Mouse (Mus musculus) MEL (cell line): ENCODE measurements around the gene Ryk. TPM values are rescaled to one million over a fixed set of nuclear protein-coding genes. Genes with fewer than 3 reads are reported as not detected.

Experiments used
- DNase-seq: peaks from one replicate; pipeline ENCODE4 v3.0.0; 2011; ENCODE audit warnings: low read depth, low spot score
- H3K27ac ChIP-seq: 2 replicates; pipeline ENCODE4 v1.5.1; 2012; ENCODE audit warnings: low read depth, mild to moderate bottlenecking, control low read depth, low read length, moderate library complexity; ENCODE audit not compliant: control insufficient read depth
- H3K27me3 ChIP-seq, 2 experiments: fragments of 150-350 bp in 1 of 2; sonication (generic) in 1 of 2; 2 replicates each; pipeline ENCODE4 v1.6.1; 2012; ENCODE audit warnings: low read length in 2 of 2, mild to moderate bottlenecking in 2 of 2, improper control_type of control experiment in 1 of 2, moderate library complexity in 1 of 2; ENCODE audit not compliant: insufficient read depth in 2 of 2, control insufficient read depth in 1 of 2
- H3K36me3 ChIP-seq, 2 experiments: 2 replicates each; pipeline ENCODE4 v1.6.1; 2012 to 2014; ENCODE audit warnings: low read length in 2 of 2, improper control_type of control experiment in 1 of 2, inconsistent platforms in 1 of 2, mild to moderate bottlenecking in 1 of 2; ENCODE audit not compliant: insufficient read depth in 2 of 2, control insufficient read depth in 1 of 2
- H3K4me1 ChIP-seq, 2 experiments: fragments of 150-350 bp in 1 of 2; sonication (generic) in 1 of 2; 2 replicates each; pipeline ENCODE4 v1.6.1; 2012; ENCODE audit warnings: low read length in 2 of 2, improper control_type of control experiment in 1 of 2, mild to moderate bottlenecking in 1 of 2; ENCODE audit not compliant: insufficient read depth in 2 of 2, control insufficient read depth in 1 of 2
- H3K4me3 ChIP-seq, 2 experiments: fragments of 150-350 bp in 1 of 2; sonication (generic) in 1 of 2; 2 replicates each; pipeline ENCODE4 v1.5.1; 2012; ENCODE audit warnings: low read depth in 2 of 2, low read length in 2 of 2, mild to moderate bottlenecking in 2 of 2, moderate library complexity in 2 of 2, control low read depth in 1 of 2, improper control_type of control experiment in 1 of 2; ENCODE audit not compliant: control insufficient read depth in 1 of 2, insufficient read depth in 1 of 2
- H3K79me2 ChIP-seq: 2 replicates; pipeline ENCODE4 v1.6.1; 2012; ENCODE audit warnings: mild to moderate bottlenecking, low read length, moderate library complexity; ENCODE audit not compliant: control insufficient read depth, poor library complexity, insufficient read depth
- H3K9ac ChIP-seq: 2 replicates; pipeline ENCODE4 v1.6.1; 2012; ENCODE audit warnings: low read depth, mild to moderate bottlenecking, control low read depth, low read length, moderate library complexity; ENCODE audit not compliant: control insufficient read depth, poor library complexity, severe bottlenecking
- H3K9me3 ChIP-seq: fragments of 150-350 bp; sonication (generic); replicated peaks from 2 replicates; pipeline ENCODE4 v1.6.1; 2012; ENCODE audit warnings: mild to moderate bottlenecking, low read length, improper control_type of control experiment, moderate library complexity; ENCODE audit not compliant: insufficient read depth
- CHD2 ChIP-seq: IDR thresholded peaks from 2 replicates; pipeline ENCODE4 v1.6.1; 2011; ENCODE audit warnings: low read length, improper control_type of control experiment
- CTCF ChIP-seq, 3 experiments: IDR thresholded peaks in 2 of 3; conservative IDR thresholded peaks in 1 of 3; 2 replicates each; pipeline ENCODE4 v1.5.1; 2011 to 2012; ENCODE audit warnings: low read length in 3 of 3, low read depth in 2 of 3, mild to moderate bottlenecking in 2 of 3, improper control_type of control experiment in 1 of 3, inconsistent platforms in 1 of 3, mixed read lengths in 1 of 3, moderate library complexity in 1 of 3; ENCODE audit not compliant: control insufficient read depth in 1 of 3, insufficient read depth in 1 of 3, poor library complexity in 1 of 3, severe bottlenecking in 1 of 3
- ELF1 ChIP-seq: IDR thresholded peaks from 2 replicates; pipeline ENCODE4 v1.6.1; 2014; ENCODE audit warnings: low read depth, mild to moderate bottlenecking, inconsistent platforms, low read length, improper control_type of control experiment, moderate library complexity
- EP300 ChIP-seq, 2 experiments: IDR thresholded peaks; 2 replicates each; pipeline ENCODE4 v1.6.1; 2011; ENCODE audit warnings: improper control_type of control experiment in 2 of 2, low read length in 2 of 2, low read depth in 1 of 2, mild to moderate bottlenecking in 1 of 2
- ETS1 ChIP-seq: IDR thresholded peaks from 2 replicates; pipeline ENCODE4 v1.6.1; 2012; ENCODE audit warnings: low read depth, mild to moderate bottlenecking, inconsistent platforms, low read length, improper control_type of control experiment, moderate library complexity
- JUND ChIP-seq: IDR thresholded peaks from 2 replicates; pipeline ENCODE4 v1.6.1; 2011; ENCODE audit warnings: low read depth, mild to moderate bottlenecking, improper control_type of control experiment, low read length
- KAT2A ChIP-seq: conservative IDR thresholded peaks from 2 replicates; pipeline ENCODE4 v1.6.1; 2012; ENCODE audit warnings: low read depth, low read length, improper control_type of control experiment, inconsistent platforms
- MAX ChIP-seq: IDR thresholded peaks from 2 replicates; pipeline ENCODE4 v1.6.1; 2011; ENCODE audit warnings: low read length, improper control_type of control experiment
- MEF2A ChIP-seq: IDR thresholded peaks from 2 replicates; pipeline ENCODE4 v1.6.1; 2014; ENCODE audit warnings: low read depth, mild to moderate bottlenecking, inconsistent platforms, low read length, improper control_type of control experiment; ENCODE audit not compliant: poor library complexity, insufficient replicate concordance, severe bottlenecking; ENCODE audit errors: extremely low read depth
- MYB ChIP-seq: IDR thresholded peaks from 2 replicates; pipeline ENCODE4 v1.6.1; 2011; ENCODE audit warnings: mild to moderate bottlenecking, low read depth, low read length, improper control_type of control experiment
- POLR2AphosphoS2 ChIP-seq: IDR thresholded peaks from 2 replicates; pipeline ENCODE4 v1.6.1; 2011; ENCODE audit warnings: low read length, improper control_type of control experiment
- RAD21 ChIP-seq: IDR thresholded peaks from 2 replicates; pipeline ENCODE4 v1.6.1; 2011; ENCODE audit warnings: mild to moderate bottlenecking, low read depth, low read length, improper control_type of control experiment
- TAL1 ChIP-seq: IDR thresholded peaks from 2 replicates; pipeline ENCODE4 v1.6.1; 2012; ENCODE audit warnings: mild to moderate bottlenecking, inconsistent platforms, low read length, moderate library complexity, mixed read lengths
- TBP ChIP-seq: IDR thresholded peaks from 2 replicates; pipeline ENCODE4 v1.8.0; 2011; ENCODE audit warnings: low read depth, low read length, improper control_type of control experiment
- TCF12 ChIP-seq: IDR thresholded peaks from 2 replicates; pipeline ENCODE4 v1.6.1; 2014; ENCODE audit warnings: low read depth, mild to moderate bottlenecking, inconsistent platforms, low read length, improper control_type of control experiment, moderate library complexity
- USF2 ChIP-seq, 2 experiments: IDR thresholded peaks; 2 replicates each; pipeline ENCODE4 v1.6.1; 2011 to 2012; ENCODE audit warnings: improper control_type of control experiment in 2 of 2, low read length in 2 of 2, borderline replicate concordance in 1 of 2, inconsistent platforms in 1 of 2, low read depth in 1 of 2, mild to moderate bottlenecking in 1 of 2; ENCODE audit not compliant: insufficient read depth in 1 of 2
- polyA plus RNA-seq, 2 experiments: library from polyadenylated mRNA; stranded (reverse) in 1 of 2; unstranded in 1 of 2; fragments of >175 nt in 1 of 2; fragments of >200 nt in 1 of 2; gene quantifications; 2 replicates each; pipeline versions ENCODE4 v1.2.1 to v1.2.4; 2012; ENCODE audit warnings: low replicate concordance in 2 of 2, low read depth in 1 of 2; ENCODE audit not compliant: insufficient read length in 2 of 2, insufficient read depth in 1 of 2, missing spikeins in 1 of 2
- total RNA-seq: library from RNA; depleted of rRNA; stranded (reverse); fragments of 300-350 nt; gene quantifications from 2 replicates; pipeline ENCODE4 v1.2.3, GENCODE M21; 2012

The Ryk gene
- total and polyA plus RNA-seq, 3 experiments = 46.0 to 47.3 (median 46.4) TPM

DNA sequence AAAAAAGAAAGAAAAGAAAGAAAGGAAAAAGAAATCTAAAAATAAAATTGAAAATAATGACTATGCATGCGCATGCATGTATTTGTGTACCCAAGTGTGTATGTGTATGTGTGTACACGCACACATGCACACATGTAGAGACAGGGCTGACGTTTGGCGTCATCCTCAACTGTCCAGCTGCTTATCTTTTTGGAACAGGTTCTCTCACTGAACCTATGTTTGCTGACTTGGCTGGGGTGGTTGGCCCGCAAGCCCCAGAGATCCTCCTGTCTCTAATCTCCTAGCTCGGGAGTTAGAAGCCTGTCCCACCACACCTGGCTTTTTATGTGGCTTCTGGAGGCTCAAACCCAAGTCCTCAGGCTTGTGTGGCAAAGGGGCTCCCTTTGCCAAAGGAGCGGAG, 6.1 kb upstream of the Ryk start:
- no peak overlapping the region for H3K27ac ChIP-seq
- no peak overlapping the region for H3K9ac ChIP-seq
- H3K4me3 ChIP-seq = no peak overlapping the region
- H3K36me3 ChIP-seq = peaks cover 0 to 15% of the 10 kb centered on the region in 2 experiments; a peak in 2 of 4 replicates
- DNase-seq = peak; percentile 59
- peaks cover 6 to 11% of the 10 kb centered on the region in 2 experiments for H3K4me1 ChIP-seq
- no peaks in the 10 kb centered on the region for H3K9me3 ChIP-seq
- TF ChIP-seq TBP = 0 out of 2 replicates have a peak, but pooled peaks have one; percentile 9
- peak; percentile 60; the same call in 1 of the 2 replicates for TF ChIP-seq ETS1
- no peak for TF ChIP-seq JUND
- no peak for TF ChIP-seq ELF1
- no peak for TF ChIP-seq POLR2AphosphoS2
- peak; percentile 74 for TF ChIP-seq TAL1
- no peak for TF ChIP-seq MEF2A
- no peak for TF ChIP-seq CTCF (IDR thresholded peaks at IDR 0.05 in 2 of 3, conservative IDR thresholded peaks at IDR 0.05 in 1 of 3; ENCODE audit: control insufficient read depth in 1 of 3, insufficient read depth in 1 of 3, low read depth in 2 of 3, low read length in 3 of 3, poor library complexity in 1 of 3, severe bottlenecking in 1 of 3)
- TF ChIP-seq MYB = peak; percentile 11; the same call in 1 of the 2 replicates
- no peak for TF ChIP-seq KAT2A
- peak; percentile 56 to 64 for TF ChIP-seq EP300 (IDR thresholded peaks at IDR 0.05; ENCODE audit: low read depth in 1 of 2, low read length in 2 of 2)
- no peak for TF ChIP-seq RAD21
- TF ChIP-seq TCF12 = peak; percentile 83
- H3K79me2 ChIP-seq = no peaks in the 10 kb centered on the region
- peaks cover 0 to 2% of the 10 kb centered on the region in 2 experiments; a peak in 2 of 4 replicates for H3K27me3 ChIP-seq

DNA sequence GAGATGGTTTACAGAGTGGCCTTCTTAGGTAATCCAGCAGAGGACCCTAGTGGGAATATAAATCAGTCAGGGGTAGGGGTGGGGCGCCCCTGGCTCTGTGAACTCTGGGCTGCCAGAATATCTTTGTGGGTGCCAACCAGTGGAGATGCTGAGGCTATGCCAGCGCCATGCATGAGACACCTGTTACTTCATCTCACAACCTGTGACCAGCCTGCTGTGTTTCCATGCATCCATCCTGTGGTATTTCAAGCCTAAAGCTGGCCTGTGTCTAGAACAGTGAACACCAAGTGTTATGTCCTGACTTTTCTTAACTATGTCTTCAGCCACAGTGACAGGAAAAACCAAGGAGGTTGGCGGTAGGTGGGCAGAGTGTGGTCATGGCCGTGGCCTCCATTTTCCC, 3.2 kb upstream of the Ryk start:
- Histone ChIP-seq H3K4me3 (no peak overlapping the region), H3K36me3 (peaks cover 0 to 14% of the 10 kb centered on the region in 2 experiments; a peak in 2 of 4 replicates), H3K9ac (no peak overlapping the region), H3K27ac (no peak overlapping the region), H3K27me3 (no peaks in the 10 kb centered on the region), H3K9me3 (no peaks in the 10 kb centered on the region), H3K4me1 (peaks cover 6 to 11% of the 10 kb centered on the region in 2 experiments), H3K79me2 (peaks cover 17% of the 10 kb centered on the region)
- DNase-seq = no peak
- no peak for TF ChIP-seq CHD2
- TF ChIP-seq TAL1 = no peak
- TF ChIP-seq USF2 (IDR thresholded peaks at IDR 0.05; ENCODE audit: borderline replicate concordance in 1 of 2, insufficient read depth in 1 of 2, low read depth in 1 of 2, low read length in 2 of 2) = no peak
- no peak for TF ChIP-seq MAX
- TF ChIP-seq JUND = no peak
- TF ChIP-seq MEF2A = no peak
